Mouse (Mus musculus) spleen, postnatal 0 days (tissue): ENCODE data around the gene Slc2a10. TPM values are rescaled to one million over a fixed set of nuclear protein-coding genes. Genes with fewer than 3 reads are reported as not detected.

Experiments
- polyA plus RNA-seq: library from polyadenylated mRNA; unstranded; fragments of >200 nt; fragmentation: Nextera tagmentation; extraction: Ambion mirVana; gene quantifications from 2 replicates; pipeline ENCODE4 v1.2.1, GENCODE M21; 2015

Gene Slc2a10
- polyA plus RNA-seq = 1.7 and 1.9 TPM in 2 replicates

DNA sequence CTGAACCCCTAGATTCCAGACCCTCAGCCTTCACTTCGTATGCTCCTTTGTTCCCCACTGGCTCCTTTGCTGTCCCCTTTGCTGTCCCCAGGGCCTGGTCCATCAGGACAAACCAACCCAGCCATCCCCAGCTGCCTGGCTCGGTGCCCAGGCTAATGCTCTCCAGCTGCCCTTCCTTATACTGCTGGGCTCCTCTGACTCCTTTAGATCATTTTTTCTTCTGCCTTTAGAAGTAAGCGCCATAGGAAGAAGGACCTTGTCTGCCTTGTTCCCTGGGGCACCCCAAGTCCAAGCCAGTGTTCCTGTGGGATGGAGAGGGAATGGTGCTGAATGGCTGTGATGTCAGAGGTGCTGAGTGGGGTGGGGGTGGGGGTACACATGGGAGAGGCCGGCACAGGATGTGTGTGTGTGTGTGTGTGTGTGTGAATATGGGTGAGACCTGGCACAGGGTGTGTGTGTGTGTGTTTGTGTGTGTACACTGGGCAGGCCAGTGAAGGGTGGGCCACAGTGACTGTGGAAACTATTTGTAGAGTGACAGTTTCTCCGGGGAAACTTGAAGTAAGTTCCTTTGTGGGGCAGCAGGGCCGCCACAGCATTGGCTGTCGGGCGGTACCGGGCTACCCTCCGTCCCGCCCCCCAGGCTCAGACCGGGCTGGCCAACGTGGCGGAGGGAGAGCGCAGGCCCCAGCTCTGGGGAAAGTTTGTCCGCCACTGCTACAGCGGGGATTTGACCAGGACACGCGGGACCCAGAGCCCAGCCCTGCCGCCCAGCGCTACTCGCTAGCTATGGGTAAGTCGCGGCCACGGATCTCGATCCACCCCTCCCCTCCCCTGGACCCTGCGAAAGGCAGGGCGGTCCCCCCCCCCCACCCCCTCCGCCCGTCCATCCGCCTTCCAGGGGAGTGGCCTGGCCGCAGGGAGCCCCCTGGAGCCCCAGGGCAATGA, at the start of gene Slc2a10:
Gene Slc2a10 (plus strand): TSS at position 529 of the 945 bp plus-strand sequence.

GRCm38 (mm10) chr2:165473003-165473402, 30.6 kb upstream of the Slc2a10 start, which contains the start of gene Slc13a3:
TSS of gene Slc13a3 (minus strand) at chr2:165473230.

DNA sequence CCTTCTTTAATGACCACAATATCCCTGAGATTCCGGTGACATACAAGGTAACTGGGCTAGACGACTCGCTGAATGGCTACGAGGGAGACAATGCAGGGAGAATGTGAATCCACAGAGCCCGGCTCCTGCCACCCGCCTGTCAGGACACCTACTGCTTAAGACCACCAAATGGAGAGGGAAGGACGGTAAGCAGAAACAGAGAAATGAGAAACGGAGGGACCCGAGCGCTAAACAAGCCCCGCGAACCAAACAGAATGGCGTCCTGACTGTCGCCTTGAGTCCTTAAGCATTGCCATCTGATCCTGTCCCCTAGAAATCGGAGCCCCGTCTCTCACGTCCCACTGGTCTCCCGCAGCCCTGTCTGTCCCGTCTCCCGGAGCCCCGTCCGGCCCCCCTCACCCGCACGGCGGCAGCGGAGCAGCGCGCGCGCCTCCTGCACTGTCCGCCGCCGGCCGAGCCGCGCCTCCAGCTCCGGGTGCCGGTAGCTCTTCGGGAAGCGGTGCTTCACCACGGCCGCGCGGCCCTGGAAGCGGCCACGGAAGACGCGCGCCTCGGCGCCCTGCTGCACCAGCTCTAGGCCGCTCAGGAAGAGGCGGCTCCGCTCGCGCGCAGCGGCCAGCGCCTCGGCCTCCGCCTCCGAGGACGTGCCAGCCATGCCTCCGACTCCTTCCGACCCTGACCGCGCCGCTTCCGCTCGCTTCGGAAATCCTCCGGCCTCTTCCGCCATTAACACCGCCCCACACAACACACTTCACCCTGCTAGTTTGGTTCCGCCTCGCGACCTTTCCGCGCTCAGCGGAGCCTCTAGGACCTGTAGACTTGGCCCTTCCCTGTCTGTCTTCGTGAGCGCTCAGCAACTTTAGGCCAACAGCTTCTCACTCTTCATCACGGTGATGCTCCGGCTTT, 10.7 kb upstream of the Slc2a10 start, which contains the start of gene Trp53rka:
Gene Trp53rka (minus strand): TSS at position 677 of the 906 bp plus-strand sequence.

Other genes with a start within 250 kb of the Slc2a10 start
- 32.1 and 40.9 TPM in 2 replicates for gene Slc35c2, start 215.9 kb upstream of the Slc2a10 start, polyA plus RNA-seq
- 17.8 and 23.9 TPM in 2 replicates for gene Elmo2, start 177.3 kb upstream of the Slc2a10 start, polyA plus RNA-seq
- 0.08 and 0.17 TPM in 2 replicates for gene Zfp663, start 135.1 kb upstream of the Slc2a10 start, polyA plus RNA-seq
- gene Zfp334, start 115.5 kb upstream of the Slc2a10 start, polyA plus RNA-seq = 0.51 and 0.82 TPM in 2 replicates
- 0.29 and 0.36 TPM in 2 replicates for gene Ocstamp, start 103.4 kb upstream of the Slc2a10 start, polyA plus RNA-seq
- gene Slc13a3, start 30.6 kb upstream of the Slc2a10 start, polyA plus RNA-seq = 0.24 and 0.45 TPM in 2 replicates
- 10.9 and 14.4 TPM in 2 replicates for gene Trp53rka, start 10.5 kb upstream of the Slc2a10 start, polyA plus RNA-seq
- 0.49 and 0.84 TPM in 2 replicates for gene Eya2, start 91.2 kb downstream of the Slc2a10 start, polyA plus RNA-seq